12 mouse cellular contexts compared by ENCODE assay signal in the genomic region with DNA sequence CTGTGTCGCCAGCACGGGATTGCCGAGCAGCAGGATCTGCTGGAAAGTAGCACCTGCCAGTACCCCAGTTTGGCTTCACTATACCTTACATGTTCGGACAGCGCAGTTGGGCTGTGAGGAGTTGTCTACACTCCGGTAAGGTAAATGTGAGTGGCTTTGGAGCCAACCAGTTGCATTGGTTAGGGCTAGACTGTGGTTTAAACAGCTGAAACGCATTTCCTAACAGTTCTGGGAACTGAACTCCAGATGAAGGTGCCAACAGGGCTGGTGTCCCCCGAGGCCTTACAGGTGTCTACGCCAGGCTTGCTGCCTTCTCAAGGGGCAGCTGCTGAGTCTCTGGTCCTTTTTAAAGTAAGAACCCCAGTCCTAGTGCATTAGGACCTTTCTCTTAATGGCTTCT.
"Had no signal": no experiment of that assay in that cellular context is flagged by ENCODE, and none has a peak within 500 bp of the region (broad histone marks: within the 10 kb centered on the region; RNA-seq: fewer than 3 reads in every experiment).

No protein-coding gene starts in this region.

- ATAC-seq: intestine, postnatal 0 days; liver, embryonic 12.5 days; midbrain, embryonic 13.5 days had no signal

- H3K27me3 ChIP-seq: liver, embryonic 12.5 days; liver, embryonic 15.5 days; lung, embryonic 15.5 days had no signal

- H3K9me3 ChIP-seq: liver, embryonic 12.5 days; liver, embryonic 15.5 days; lung, embryonic 15.5 days; midbrain, embryonic 13.5 days had no signal

- H3K36me3 ChIP-seq: liver, embryonic 15.5 days; lung, embryonic 15.5 days; midbrain, embryonic 13.5 days had no signal

- DNase-seq: kidney, adult 2 months; kidney, postnatal 25 days; layer of hippocampus, adult 9-11 months; lung, adult 18-20 months; lung, postnatal 10 days; lung, postnatal 36 days had no signal

- H3K4me3 ChIP-seq: layer of hippocampus, adult 2 months; liver, embryonic 12.5 days; liver, embryonic 15.5 days; lung, embryonic 15.5 days; midbrain, embryonic 13.5 days had no signal
